Mouse (Mus musculus) ovary, postnatal 14 days (tissue): ENCODE measurements around the gene Zcchc4.

Experiments
- DNase-seq: peaks from one replicate; pipeline ENCODE4 v3.0.0; 2022; ENCODE audit warnings: low spot score

The Zcchc4 gene

DNA sequence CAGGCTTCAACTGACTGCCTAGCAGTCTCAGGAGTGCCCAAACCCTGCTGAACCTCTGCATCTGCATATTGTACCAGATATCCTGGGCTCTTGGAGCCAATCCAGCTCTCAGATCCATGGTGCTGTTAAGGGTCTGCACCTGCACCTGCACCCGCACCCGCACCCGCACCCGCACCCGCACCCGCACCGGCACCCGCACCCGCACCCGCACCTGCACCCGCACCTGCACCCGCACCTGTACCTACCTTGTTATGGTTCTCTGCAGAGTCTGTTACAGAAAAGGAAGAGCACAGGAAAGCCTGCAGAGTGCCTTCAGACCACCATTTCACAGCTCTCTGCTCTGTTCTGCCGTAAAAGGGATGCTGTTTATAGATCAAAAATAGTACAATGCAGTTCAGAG lies 96.8 kb downstream of the Zcchc4 start:
- no peak for DNase-seq
